Mouse (Mus musculus) lung, postnatal 0 days (tissue): ENCODE results near the gene Aph1c.
"Not testable (repeated sequence)": the region's sequence is repeated elsewhere in the genome, so short reads cannot be mapped to it uniquely, and the experiment has no call there.

ENCODE experiments used
- CTCF ChIP-seq: IDR thresholded peaks from 2 replicates; pipeline ENCODE4 v1.5.1; 2016; ENCODE audit warnings: antibody characterized with exemption, mild to moderate bottlenecking
- EP300 ChIP-seq: IDR thresholded peaks from 2 replicates; pipeline ENCODE4 v1.6.1; 2016; ENCODE audit warnings: antibody characterized with exemption, mild to moderate bottlenecking, control low read depth

GRCm38 (mm10) chr9:66805951-66806350 is 28.6 kb downstream of the Aph1c start:
- not testable (repeated sequence) for TF ChIP-seq CTCF, EP300
